ENCODE assay signal across 15 mouse cellular contexts in genomic region chr6:143157401-143157800, GRCm38 (mm10). TPM values are rescaled to one million over a fixed set of nuclear protein-coding genes. Genes with fewer than 3 reads are reported as not detected.
DNase-seq lines count a peak whose midpoint lies in the region.
"Had no signal": no experiment of that assay in that cellular context is flagged by ENCODE, and none has a peak within 500 bp of the region (broad histone marks: within the 10 kb centered on the region; RNA-seq: fewer than 3 reads in every experiment).

No protein-coding gene starts in this region.

- intact Hi-C loops in heart, postnatal 25 days (cut with DNase I) = no loop called here

- peak; percentile 27 for DNase-seq in heart, adult 11 months
- no peak for DNase-seq in heart, postnatal 25 days (ENCODE audit: low spot score)
- peak; percentile 16 for DNase-seq in urinary bladder, postnatal 14 days (ENCODE audit: low spot score)
- DNase-seq in urinary bladder, postnatal 10 days (ENCODE audit: low spot score) = no peak
- peak; percentile 73 for DNase-seq in ZHBTc4 (ENCODE audit: low read depth, low spot score)
- no peak for DNase-seq in yolk sac, embryonic 10.5 days (ENCODE audit: low spot score)
- DNase-seq: adrenal gland, adult 2 months; adrenal gland, postnatal 14 days; cerebellum, adult 11 months; cerebellum, adult 2 months; cerebellum, adult 9-11 months; cerebellum, postnatal 25 days; gastrocnemius, postnatal 25 days; heart, adult 2 months; heart, postnatal 14 days had no signal

RNA-seq across cellular contexts. Expression of gene Etnk1, which starts 9.6 kb away (rescaled TPM):
- 10 to 100 TPM; 23.1 to 26.1 TPM for total RNA-seq in heart, postnatal 25 days (2021)

RNA-seq across cellular contexts. Expression of gene C2cd5, which starts 57.5 kb away (rescaled TPM):
- 10 to 100 TPM; 15.4 to 16.7 TPM for total RNA-seq in heart, postnatal 25 days (2021)

Comparison
In these comparisons a context has a peak if more than half of its experiments do, and no peak if none do; other contexts are left out.
1. DNase-seq: peak in heart, adult 11 months (single experiment), urinary bladder, postnatal 14 days (single experiment) and ZHBTc4 (single experiment); none in heart, postnatal 25 days (single experiment), urinary bladder, postnatal 10 days (single experiment) and yolk sac, embryonic 10.5 days (single experiment).